Mouse (Mus musculus) gonadal fat pad, adult 2 months (tissue): Measurements from ENCODE around the gene Hsd17b14. TPM values are rescaled to one million over a fixed set of nuclear protein-coding genes. Genes with fewer than 3 reads are reported as not detected.
"Not testable (repeated sequence)": the region's sequence is repeated elsewhere in the genome, so short reads cannot be mapped to it uniquely, and the experiment has no call there.

Source experiments
- DNase-seq: peaks from one replicate; pipeline ENCODE4 v3.0.0-alpha.2; 2012; ENCODE audit warnings: low read depth
- polyA plus RNA-seq: library from polyadenylated mRNA; depleted of rRNA; stranded (reverse); fragments of >200 nt; gene quantifications from 2 replicates; pipeline ENCODE4 v1.2.3, GENCODE M21; 2012; rRNA removed

The Hsd17b14 gene
- polyA plus RNA-seq = 2.6 and 6.3 TPM in 2 replicates

GRCm38 (mm10) chr7:45554744-45555143, at the start of gene Hsd17b14:
Gene Hsd17b14, plus strand, starts transcription at chr7:45554893.
- DNase-seq = no peak

- DNase-seq = no peak
These were observed 47.1 kb upstream of the Hsd17b14 start for GRCm38 (mm10) chr7:45507583-45507982.

- DNase-seq = no peak
These were observed 46.1 kb upstream of the Hsd17b14 start for GRCm38 (mm10) chr7:45508561-45508960.

GRCm38 (mm10) chr7:45509181-45509882, 45.4 kb upstream of the Hsd17b14 start:
- DNase-seq = no peak

GRCm38 (mm10) chr7:45509912-45510787, 44.5 kb upstream of the Hsd17b14 start, which contains the start of gene Nucb1:
Gene Nucb1, minus strand, starts transcription at chr7:45510406.
- DNase-seq = no peak

GRCm38 (mm10) chr7:45514411-45514810, 40.3 kb upstream of the Hsd17b14 start:
- DNase-seq = no peak

- no peak for DNase-seq
These were observed 39.3 kb upstream of the Hsd17b14 start for GRCm38 (mm10) chr7:45515436-45515835.

- not testable (repeated sequence) for DNase-seq
These were observed 37.8 kb upstream of the Hsd17b14 start for GRCm38 (mm10) chr7:45516846-45517245.

- no peak for DNase-seq
These were observed 36.1 kb upstream of the Hsd17b14 start for GRCm38 (mm10) chr7:45518618-45519017.

- DNase-seq = no peak
These were observed 35.2 kb upstream of the Hsd17b14 start for GRCm38 (mm10) chr7:45519345-45520120.

GRCm38 (mm10) chr7:45520605-45521004, 34.1 kb upstream of the Hsd17b14 start:
- no peak for DNase-seq

- DNase-seq = no peak
These were observed 32.9 kb upstream of the Hsd17b14 start for GRCm38 (mm10) chr7:45521728-45522184.

GRCm38 (mm10) chr7:45522194-45522752, 32.4 kb upstream of the Hsd17b14 start:
- no peak for DNase-seq

- DNase-seq = no peak
These were observed 31.6 kb upstream of the Hsd17b14 start for GRCm38 (mm10) chr7:45522957-45523676.

- DNase-seq = no peak
These were observed 31.0 kb upstream of the Hsd17b14 start for GRCm38 (mm10) chr7:45523678-45524170.

- no peak for DNase-seq
These were observed 29.7 kb upstream of the Hsd17b14 start for GRCm38 (mm10) chr7:45524841-45525621.

- no peak for DNase-seq
These were observed 28.8 kb upstream of the Hsd17b14 start, which contains the start of the genes Ppp1r15a and Plekha4 for GRCm38 (mm10) chr7:45525809-45526473. Gene Ppp1r15a, minus strand, starts transcription at chr7:45526268. Gene Plekha4, plus strand, starts transcription at chr7:45526330.

GRCm38 (mm10) chr7:45526474-45527120, 28.1 kb upstream of the Hsd17b14 start:
- no peak for DNase-seq

GRCm38 (mm10) chr7:45527169-45527568, 27.5 kb upstream of the Hsd17b14 start:
- DNase-seq = not testable (repeated sequence)
